Mouse (Mus musculus): Measurements from ENCODE around the gene Cwc25.

DNA sequence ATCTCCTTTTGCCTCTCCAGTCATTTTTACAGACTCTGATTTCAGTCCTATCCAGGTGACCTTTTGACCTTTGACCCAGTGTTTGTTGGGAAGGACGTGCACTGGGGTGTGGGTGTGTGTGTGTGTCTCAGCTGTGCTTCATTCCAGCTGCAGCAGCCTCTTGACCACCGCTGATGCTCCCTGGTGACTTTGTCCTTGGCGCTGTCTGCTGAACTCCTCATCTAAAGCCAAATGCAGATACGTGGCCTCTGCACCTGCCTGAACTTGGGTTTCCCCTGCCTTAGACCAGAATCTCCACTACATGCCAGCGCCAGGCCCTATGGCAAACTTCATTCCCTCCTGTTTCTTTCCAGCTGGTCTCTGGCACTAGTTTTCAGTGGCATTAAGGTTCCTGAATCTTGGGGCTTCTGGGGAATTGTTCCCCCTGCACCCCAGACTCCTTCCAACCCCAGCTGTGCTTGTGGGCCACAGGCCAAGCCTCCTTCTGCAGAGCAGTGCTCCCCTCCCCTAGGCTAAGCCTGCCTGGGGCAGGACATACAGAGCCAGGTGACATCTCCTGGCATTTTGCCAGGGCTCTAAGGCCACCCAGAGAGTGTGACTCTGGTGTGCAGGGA is 42.4 kb upstream of the Cwc25 start:
- TF ChIP-seq POLR2A (IDR thresholded peaks at IDR 0.05; ENCODE audit: low read depth, low read length) (no peak), CTCF (IDR thresholded peaks at IDR 0.05; ENCODE audit: extremely low read depth, insufficient read depth, insufficient read length, insufficient replicate concordance) (no peak)
